Mouse (Mus musculus) heart, adult 2 months (tissue): ENCODE results near the gene Fam19a3.

Experiments used
- CTCF ChIP-seq: fragments of 200-600 bp; IDR thresholded peaks from 2 replicates; pipeline ENCODE4 v1.8.1; 2022; ENCODE audit warnings: antibody characterized with exemption, mild to moderate bottlenecking, moderate library complexity
- POLR2A ChIP-seq: fragments of 200-500 bp; IDR thresholded peaks from 2 replicates; pipeline ENCODE4 v1.6.1; 2011; ENCODE audit warnings: mild to moderate bottlenecking, low read depth, low read length, control low read depth; ENCODE audit not compliant: insufficient read depth

GRCm38 (mm10) chr3:104801481-104801880, 19.8 kb upstream of the Fam19a3 start:
- no peak for TF ChIP-seq CTCF
- TF ChIP-seq POLR2A: no peak
